Mouse (Mus musculus) forebrain, embryonic 12.5 days (tissue): ENCODE results near the gene Tmem131l. TPM values are rescaled to one million over a fixed set of nuclear protein-coding genes. Genes with fewer than 3 reads are reported as not detected.

Source experiments
- ATAC-seq: fragments of 200-750 bp; cut with Nextera tagmentation; 2 replicates; pipeline ENCODE4 v1.8.0; 2017; ENCODE audit warnings: moderate TSS enrichment; ENCODE audit not compliant: low FRiP score
- H3K27ac ChIP-seq: fragments of 300-500 bp; sonication (generic); 2 replicates; pipeline ENCODE4 v1.5.1; 2016; ENCODE audit warnings: mild to moderate bottlenecking
- H3K27me3 ChIP-seq: fragments of 300-500 bp; sonication (generic); 2 replicates; pipeline ENCODE4 v1.6.1; 2016; ENCODE audit warnings: mild to moderate bottlenecking
- H3K36me3 ChIP-seq: fragments of 300-500 bp; sonication (generic); replicated peaks from 2 replicates; pipeline ENCODE4 v1.6.1; 2016; ENCODE audit warnings: mild to moderate bottlenecking
- H3K4me1 ChIP-seq: fragments of 300-500 bp; sonication (generic); 2 replicates; pipeline ENCODE4 v1.6.1; 2016
- H3K4me2 ChIP-seq: fragments of 300-500 bp; sonication (generic); 2 replicates; pipeline ENCODE4 v1.6.1; 2016; ENCODE audit warnings: mild to moderate bottlenecking, moderate library complexity
- H3K4me3 ChIP-seq: fragments of 300-500 bp; sonication (generic); replicated peaks from 2 replicates; pipeline ENCODE4 v1.5.1; 2016; ENCODE audit warnings: mild to moderate bottlenecking
- H3K9ac ChIP-seq: fragments of 300-500 bp; sonication (generic); 2 replicates; pipeline ENCODE4 v1.6.1; 2016; ENCODE audit warnings: mild to moderate bottlenecking
- H3K9me3 ChIP-seq: fragments of 300-500 bp; sonication (generic); 2 replicates; pipeline ENCODE4 v1.6.1; 2016
- WGBS: fragments of 180-500 bp; shearing (Covaris S2); methylation state at CpG from one replicate; pipeline ENCODE4 v1.1.7; 2016; 5-methylcytosine and 5-hydroxymethylcytosine counted together
- polyA plus RNA-seq: library from polyadenylated mRNA; unstranded; fragments of >200 nt; fragmentation: Nextera tagmentation; extraction: Ambion mirVana; gene quantifications from 2 replicates; pipeline ENCODE4 v1.2.1, GENCODE M21; 2016

Tmem131l gene
- polyA plus RNA-seq, 1 experiment from 2014 or later, result 116 TPM

DNA sequence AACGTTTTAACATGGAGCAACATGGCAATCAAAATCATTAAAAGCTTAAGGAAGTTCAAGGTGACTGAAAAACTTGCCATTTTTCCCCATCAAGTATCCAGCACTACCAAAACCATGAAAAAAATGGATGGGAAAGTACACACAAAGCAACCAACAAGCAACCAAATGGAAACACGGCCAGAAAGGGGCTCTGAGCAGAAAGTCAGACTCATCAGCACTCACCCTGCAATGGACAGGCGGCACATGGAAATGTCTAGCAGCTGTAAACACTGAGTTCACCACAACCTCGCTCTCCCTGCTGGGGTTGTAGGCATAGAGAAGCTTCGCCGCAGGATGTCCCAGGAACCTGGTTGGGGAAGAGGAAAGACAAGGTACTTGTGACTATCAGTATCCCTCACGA is 77.9 kb downstream of the Tmem131l start:
- Histone ChIP-seq H3K4me3 (no peak overlapping the region), H3K9ac (no peak overlapping the region), H3K27ac (no peak overlapping the region), H3K4me2 (no peak overlapping the region), H3K9me3 (no peaks in the 10 kb centered on the region), H3K36me3 (peaks cover 51% of the 10 kb centered on the region), H3K4me1 (peaks cover 10% of the 10 kb centered on the region; the same call in 1 of the 2 replicates), H3K27me3 (no peaks in the 10 kb centered on the region)
- WGBS, result 93% methylated on average over 7 of the region's 7 CpGs
- ATAC-seq, result no peak

DNA sequence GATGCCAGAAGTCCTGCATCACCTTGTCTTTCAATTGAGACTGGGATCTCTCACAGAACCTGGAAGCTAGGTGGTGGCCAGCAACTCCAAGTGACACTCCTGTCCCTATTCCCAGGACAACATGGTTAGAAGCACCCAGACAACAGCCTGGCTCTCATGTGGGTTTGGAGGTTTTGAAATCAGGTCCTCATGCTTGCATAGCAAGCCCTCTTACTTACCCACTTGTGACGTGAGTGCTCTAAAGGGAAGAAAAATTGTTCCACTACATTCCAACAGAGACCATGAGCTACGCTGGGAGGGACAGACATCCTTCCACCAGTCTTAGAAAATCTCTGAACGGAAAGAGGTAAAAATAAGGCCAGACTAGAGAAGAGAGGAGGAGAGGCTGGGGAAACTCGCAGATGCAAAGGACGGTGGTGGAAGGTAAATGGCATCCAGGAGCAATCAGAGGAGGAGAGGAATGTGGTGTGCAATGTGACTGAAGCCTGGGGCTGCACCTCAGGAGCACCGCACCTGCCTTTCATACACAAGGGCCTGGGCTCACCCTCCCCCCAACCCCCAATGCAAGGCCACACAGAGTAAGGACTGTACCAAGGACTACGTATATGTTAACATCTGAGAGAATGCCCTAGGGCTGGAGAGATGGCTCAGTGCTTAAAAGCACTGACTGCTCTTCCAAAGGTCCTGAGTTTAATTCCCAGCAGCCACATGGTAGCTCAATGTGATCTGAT is 80.9 kb downstream of the Tmem131l start:
- H3K4me2 ChIP-seq, result no peak overlapping the region
- WGBS, result 89% methylated on average over 7 of the region's 7 CpGs
- no peaks in the 10 kb centered on the region for H3K27me3 ChIP-seq
- H3K27ac ChIP-seq, result no peak overlapping the region
- H3K9me3 ChIP-seq, result no peaks in the 10 kb centered on the region
- peaks cover 8% of the 10 kb centered on the region; the same call in 1 of the 2 replicates for H3K4me1 ChIP-seq
- ATAC-seq, result no peak
- peaks cover 61% of the 10 kb centered on the region for H3K36me3 ChIP-seq
- no peak overlapping the region for H3K4me3 ChIP-seq
- no peak overlapping the region for H3K9ac ChIP-seq

DNA sequence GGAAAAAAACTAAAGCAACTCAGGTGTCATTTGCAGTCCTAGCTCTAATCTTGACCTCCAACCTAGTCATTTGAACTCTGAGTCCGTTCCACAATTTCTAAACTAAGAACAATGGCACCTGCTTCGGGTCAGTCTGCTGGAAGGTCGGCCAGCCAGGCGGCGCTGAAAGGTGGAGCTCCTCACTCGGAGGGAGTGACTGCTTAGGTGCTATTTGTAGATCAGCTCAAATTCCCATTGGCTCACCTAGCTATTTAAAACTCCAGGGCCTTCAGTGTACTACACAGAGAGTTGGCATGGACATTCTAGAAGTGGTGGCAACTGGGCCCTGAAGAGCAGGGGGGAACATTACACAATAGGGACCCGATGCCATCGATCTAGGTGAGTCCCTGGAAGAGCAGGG is 86.1 kb downstream of the Tmem131l start:
- Histone ChIP-seq H3K27me3 (no peaks in the 10 kb centered on the region), H3K36me3 (peaks cover 59% of the 10 kb centered on the region), H3K9ac (no peak overlapping the region), H3K27ac (no peak overlapping the region), H3K9me3 (no peaks in the 10 kb centered on the region), H3K4me2 (no peak overlapping the region), H3K4me3 (no peak overlapping the region), H3K4me1 (peaks cover 6% of the 10 kb centered on the region; the same call in 1 of the 2 replicates)
- 91% methylated on average over 8 of the region's 8 CpGs for WGBS
- ATAC-seq, result no peak

DNA sequence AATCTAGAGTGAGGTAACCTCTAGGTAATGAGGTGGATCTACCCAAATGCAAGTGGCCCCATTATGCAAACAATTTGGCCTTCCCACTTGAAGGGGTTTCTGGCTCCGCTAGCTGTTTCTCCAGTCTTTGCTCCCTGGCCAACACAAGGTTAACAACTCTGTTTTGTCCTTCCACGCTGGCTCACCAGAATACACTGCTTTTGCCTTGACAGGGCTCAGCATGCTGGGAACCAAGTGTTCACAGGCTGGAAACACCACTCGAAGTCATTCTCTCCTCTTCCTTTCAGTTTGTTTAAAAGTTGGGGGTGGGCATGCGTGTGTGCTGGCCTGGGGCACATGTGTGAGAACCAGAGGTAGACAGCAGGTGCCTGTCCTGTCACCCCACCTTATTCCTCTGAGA is 91.2 kb downstream of the Tmem131l start:
- H3K9me3 ChIP-seq, result no peaks in the 10 kb centered on the region
- H3K36me3 ChIP-seq, result peaks cover 22% of the 10 kb centered on the region; the same call in 1 of the 2 replicates
- ATAC-seq, result no peak
- H3K4me1 ChIP-seq, result peaks cover 13% of the 10 kb centered on the region; the same call in 1 of the 2 replicates
- H3K9ac ChIP-seq, result no peak overlapping the region
- no peaks in the 10 kb centered on the region for H3K27me3 ChIP-seq
- H3K27ac ChIP-seq, result 0 out of 2 replicates have a peak overlapping the region, but pooled peaks have one; percentile 36
- 44% methylated on average over 4 of the region's 4 CpGs for WGBS
- no peak overlapping the region for H3K4me2 ChIP-seq
- no peak overlapping the region for H3K4me3 ChIP-seq

DNA sequence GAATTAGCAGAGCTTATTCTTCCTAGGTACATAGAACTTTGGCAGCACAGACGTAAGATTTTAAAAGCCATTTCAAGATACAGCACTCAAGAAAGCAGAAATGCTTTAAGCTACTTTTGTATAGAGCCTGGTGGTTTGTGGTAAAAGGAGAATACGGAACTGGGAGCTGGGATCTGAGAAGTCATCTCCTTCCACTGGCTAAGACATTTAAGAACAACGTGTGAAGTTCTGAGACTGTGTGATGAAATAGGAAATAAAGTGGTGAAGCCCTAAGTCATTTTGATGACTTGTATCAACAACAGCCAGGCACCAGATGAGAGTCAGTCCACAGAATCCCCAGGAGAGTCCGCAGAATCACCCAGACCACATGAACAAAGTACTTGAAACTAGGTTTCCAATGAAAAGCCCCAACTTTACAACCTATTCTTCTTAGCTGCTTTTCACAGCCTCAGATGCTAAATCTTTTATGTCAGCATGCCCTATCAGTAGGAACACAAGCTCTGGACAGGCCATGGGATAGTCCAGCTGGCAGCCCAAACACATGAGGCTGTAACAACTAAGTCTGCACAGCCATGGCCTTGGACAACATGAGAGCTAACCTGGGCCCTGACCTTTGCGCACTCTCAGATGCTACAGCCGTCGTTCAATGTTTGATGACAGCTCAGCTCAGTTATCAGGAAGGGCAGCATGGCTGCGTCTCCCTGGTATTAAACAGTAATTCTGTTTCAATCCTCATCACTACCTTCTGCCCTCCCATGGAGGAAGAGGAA is 92.3 kb downstream of the Tmem131l start:
- no peaks in the 10 kb centered on the region for H3K27me3 ChIP-seq
- ATAC-seq, result no peak
- H3K4me1 ChIP-seq, result peaks cover 13% of the 10 kb centered on the region; the same call in 1 of the 2 replicates
- H3K9me3 ChIP-seq, result no peaks in the 10 kb centered on the region
- no peak overlapping the region for H3K4me2 ChIP-seq
- no peak overlapping the region for H3K27ac ChIP-seq
- H3K36me3 ChIP-seq, result peaks cover 19% of the 10 kb centered on the region; the same call in 1 of the 2 replicates
- H3K9ac ChIP-seq, result no peak overlapping the region
- WGBS, result 85% methylated on average over 8 of the region's 8 CpGs
- H3K4me3 ChIP-seq, result no peak overlapping the region

DNA sequence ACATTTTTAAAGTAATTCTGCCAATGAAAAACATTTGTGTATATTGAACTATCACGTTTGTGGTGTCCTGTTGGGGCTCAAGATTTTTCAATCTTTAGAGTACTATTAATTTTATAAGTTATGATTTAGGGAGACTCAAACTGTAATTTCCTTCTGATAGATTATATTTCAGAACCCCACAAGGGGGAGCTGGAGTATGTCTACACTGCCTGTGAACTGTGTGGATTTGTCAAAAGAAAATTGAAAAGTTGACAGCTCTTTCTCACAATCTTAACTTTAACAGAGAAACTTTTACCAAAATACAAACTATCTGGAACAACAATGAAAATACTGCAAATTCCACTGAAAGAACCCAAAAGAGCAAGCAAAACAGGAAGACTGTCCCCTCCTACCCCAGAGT is 93.1 kb downstream of the Tmem131l start:
- Histone ChIP-seq H3K4me3 (no peak overlapping the region), H3K27me3 (no peaks in the 10 kb centered on the region), H3K36me3 (peaks cover 24% of the 10 kb centered on the region; the same call in 1 of the 2 replicates), H3K4me1 (peaks cover 13% of the 10 kb centered on the region; the same call in 1 of the 2 replicates), H3K4me2 (no peak overlapping the region), H3K9me3 (no peaks in the 10 kb centered on the region), H3K9ac (no peak overlapping the region), H3K27ac (no peak overlapping the region)
- ATAC-seq, result no peak
- 83% methylated on average over 1 of the region's 1 CpGs for WGBS

DNA sequence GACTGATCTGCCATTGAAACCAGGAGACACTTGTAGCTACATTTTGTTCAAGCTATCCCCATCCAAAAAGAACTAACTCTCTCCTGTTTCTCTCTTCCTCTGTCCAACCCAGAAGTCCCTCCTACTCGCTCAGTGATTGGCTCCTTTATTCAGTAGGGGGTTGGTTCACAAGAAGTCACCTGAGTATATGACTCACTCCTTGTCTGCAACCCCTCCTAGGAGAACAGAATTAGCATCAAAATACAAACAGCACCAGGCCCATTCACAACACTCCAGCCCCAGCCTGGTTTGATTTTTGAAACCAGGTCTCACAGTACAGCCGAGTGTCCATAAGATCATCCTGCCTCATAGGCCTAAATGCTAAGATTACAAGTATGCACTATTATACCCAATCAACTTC is 96.3 kb downstream of the Tmem131l start:
- H3K4me3 ChIP-seq, result no peak overlapping the region
- H3K4me1 ChIP-seq, result peaks cover 5% of the 10 kb centered on the region; the same call in 1 of the 2 replicates
- no peak overlapping the region for H3K4me2 ChIP-seq
- no peak overlapping the region for H3K27ac ChIP-seq
- H3K9ac ChIP-seq, result no peak overlapping the region
- no peaks in the 10 kb centered on the region for H3K9me3 ChIP-seq
- no peak for ATAC-seq
- 80% methylated on average over 2 of the region's 2 CpGs for WGBS
- peaks cover 36% of the 10 kb centered on the region for H3K36me3 ChIP-seq
- no peaks in the 10 kb centered on the region for H3K27me3 ChIP-seq

DNA sequence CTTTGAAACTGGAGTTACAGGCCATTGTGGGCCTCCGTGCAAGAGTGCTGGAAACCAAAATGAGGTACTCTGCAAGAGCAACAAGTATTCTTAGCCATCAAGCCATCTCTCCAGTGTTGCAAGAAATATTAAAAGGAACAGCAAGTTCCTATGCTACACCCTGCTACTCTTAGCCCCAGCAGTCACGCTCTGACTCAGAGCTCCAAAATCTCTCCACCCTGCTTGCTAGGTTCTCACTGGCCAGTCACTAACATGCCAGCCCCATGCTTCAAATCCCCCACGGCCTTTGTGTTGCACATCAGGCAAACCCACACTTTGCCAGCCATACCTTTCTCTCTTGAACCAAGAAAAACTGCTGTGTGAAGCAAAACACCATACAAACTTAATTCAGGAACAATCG is 96.8 kb downstream of the Tmem131l start:
- H3K27me3 ChIP-seq, result no peaks in the 10 kb centered on the region
- H3K4me3 ChIP-seq, result no peak overlapping the region
- H3K9me3 ChIP-seq, result no peaks in the 10 kb centered on the region
- 83% methylated on average over 4 of the region's 4 CpGs for WGBS
- H3K4me2 ChIP-seq, result no peak overlapping the region
- H3K27ac ChIP-seq, result no peak overlapping the region
- H3K9ac ChIP-seq, result no peak overlapping the region
- ATAC-seq, result no peak
- peaks cover 41% of the 10 kb centered on the region for H3K36me3 ChIP-seq
- H3K4me1 ChIP-seq, result no peaks in the 10 kb centered on the region

DNA sequence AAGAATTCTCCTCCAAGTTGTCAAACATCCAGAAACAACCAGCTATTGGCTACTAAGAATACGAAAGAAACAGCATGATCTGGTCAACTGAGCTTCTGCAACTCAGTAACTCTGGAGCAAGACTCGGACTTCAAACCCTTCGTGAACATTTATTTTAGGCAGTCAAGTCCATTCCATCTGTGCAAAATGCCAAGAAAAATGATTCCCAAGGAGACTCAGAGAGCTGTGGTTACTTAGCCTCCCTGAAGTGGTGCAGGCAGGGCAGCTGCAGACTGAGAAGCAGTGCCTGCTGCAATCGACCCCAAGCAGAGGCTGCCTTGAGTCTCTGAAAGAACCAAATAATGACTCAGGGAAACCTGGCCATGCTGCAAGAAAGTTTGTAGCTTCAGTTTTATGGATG is 98.1 kb downstream of the Tmem131l start:
- ATAC-seq, result no peak
- WGBS, result 91% methylated on average over 4 of the region's 4 CpGs
- no peak overlapping the region for H3K9ac ChIP-seq
- H3K27me3 ChIP-seq, result no peaks in the 10 kb centered on the region
- no peak overlapping the region for H3K27ac ChIP-seq
- no peaks in the 10 kb centered on the region for H3K4me1 ChIP-seq
- H3K36me3 ChIP-seq, result peaks cover 49% of the 10 kb centered on the region
- H3K4me2 ChIP-seq, result no peak overlapping the region
- H3K9me3 ChIP-seq, result no peaks in the 10 kb centered on the region
- H3K4me3 ChIP-seq, result no peak overlapping the region

DNA sequence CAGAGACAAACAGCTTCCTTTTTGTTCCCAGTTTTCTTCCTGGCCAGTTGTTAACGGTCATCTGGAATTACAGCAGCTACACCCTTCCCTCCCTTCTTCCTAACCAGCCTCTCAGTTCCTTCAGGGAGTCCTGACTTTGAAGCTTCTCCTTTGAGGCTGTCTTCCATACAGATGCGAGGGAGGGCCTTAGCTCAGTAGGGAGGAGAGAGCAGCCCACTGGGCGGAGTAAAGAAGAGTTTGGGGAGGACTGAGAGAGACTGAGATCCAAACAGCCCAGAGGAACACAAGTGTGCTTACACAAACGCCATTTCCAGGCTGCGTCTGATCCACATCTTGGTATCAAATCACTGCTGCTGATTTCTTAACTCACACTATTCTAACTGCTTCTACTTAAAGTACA is 101.1 kb downstream of the Tmem131l start:
- Histone ChIP-seq H3K27ac (no peak overlapping the region), H3K9ac (no peak overlapping the region), H3K4me3 (no peak overlapping the region), H3K9me3 (no peaks in the 10 kb centered on the region), H3K4me2 (no peak overlapping the region), H3K27me3 (no peaks in the 10 kb centered on the region), H3K36me3 (peaks cover 75% of the 10 kb centered on the region), H3K4me1 (no peaks in the 10 kb centered on the region)
- no peak for ATAC-seq
- 49% methylated on average over 5 of the region's 5 CpGs for WGBS

DNA sequence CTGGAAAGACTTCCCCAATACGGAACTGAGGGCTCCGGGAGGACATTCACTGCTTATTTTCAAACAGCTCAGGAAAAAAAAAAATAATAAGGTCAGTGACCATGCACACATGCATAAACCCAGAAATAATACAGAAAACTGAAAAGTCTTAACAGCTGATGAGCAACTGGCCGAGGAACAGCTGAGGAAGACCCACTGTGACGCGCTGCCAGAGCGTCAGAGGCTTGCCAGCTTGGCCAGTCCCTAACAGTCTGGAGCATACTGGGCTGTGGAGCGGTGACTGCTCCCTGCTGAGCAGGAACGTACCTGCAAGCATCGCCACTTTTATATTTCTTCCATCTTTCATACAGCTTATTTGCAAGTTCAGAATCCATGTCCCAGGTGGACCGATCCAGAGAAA is 105.5 kb downstream of the Tmem131l start:
- 90% methylated on average over 10 of the region's 10 CpGs for WGBS
- H3K36me3 ChIP-seq, result peaks cover 90% of the 10 kb centered on the region
- no peaks in the 10 kb centered on the region for H3K4me1 ChIP-seq
- H3K27me3 ChIP-seq, result no peaks in the 10 kb centered on the region
- H3K9ac ChIP-seq, result no peak overlapping the region
- ATAC-seq, result no peak
- H3K9me3 ChIP-seq, result no peaks in the 10 kb centered on the region
- H3K4me2 ChIP-seq, result no peak overlapping the region
- H3K27ac ChIP-seq, result no peak overlapping the region
- H3K4me3 ChIP-seq, result no peak overlapping the region

DNA sequence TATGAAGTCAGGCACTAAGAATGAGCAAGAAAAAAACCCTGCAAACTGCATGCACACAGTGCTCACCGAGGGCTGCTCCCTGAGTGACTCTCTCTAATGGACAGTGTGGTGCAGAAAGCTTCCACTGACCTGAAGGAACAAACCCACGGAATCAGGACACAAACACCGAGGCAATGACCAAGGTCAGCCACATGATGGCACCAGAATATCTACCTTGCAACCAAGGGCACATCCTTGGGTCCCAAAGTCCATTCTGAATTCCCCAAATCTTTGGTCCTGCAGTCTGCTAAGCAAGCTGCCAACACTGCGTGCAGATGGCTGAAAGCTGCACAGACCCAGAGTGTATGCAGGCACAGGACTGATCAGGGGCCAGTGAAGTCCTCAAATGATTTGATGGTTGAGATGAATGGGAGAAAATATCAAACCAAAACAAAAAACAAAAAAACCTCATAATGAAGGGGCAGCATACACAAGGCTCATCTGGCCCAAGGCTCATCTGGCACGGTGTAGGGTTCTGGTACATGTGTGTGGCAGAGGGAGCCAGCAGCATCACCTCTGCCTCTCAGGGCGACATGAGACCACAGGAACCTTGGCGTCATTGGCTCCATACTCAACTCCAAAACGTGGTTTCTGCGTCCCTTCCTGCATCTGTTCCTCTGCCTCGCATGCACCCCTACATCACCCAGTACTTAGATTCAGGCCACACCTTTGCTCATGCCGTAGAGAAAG is 124.0 kb downstream of the Tmem131l start:
- H3K4me2 ChIP-seq, result no peak overlapping the region
- no peaks in the 10 kb centered on the region for H3K4me1 ChIP-seq
- no peaks in the 10 kb centered on the region for H3K9me3 ChIP-seq
- no peak overlapping the region for H3K4me3 ChIP-seq
- 0 out of 2 replicates have a peak, but pooled peaks have one; percentile 43 for ATAC-seq
- H3K9ac ChIP-seq, result no peak overlapping the region
- peaks cover 93% of the 10 kb centered on the region for H3K36me3 ChIP-seq
- no peak overlapping the region for H3K27ac ChIP-seq
- no peaks in the 10 kb centered on the region for H3K27me3 ChIP-seq
- 74% methylated on average over 11 of the region's 11 CpGs for WGBS
